Mouse (Mus musculus) spleen, adult 2 months (tissue): ENCODE results near the gene Abcb5.

Experiments
- CTCF ChIP-seq: fragments of 200-500 bp; IDR thresholded peaks from 2 replicates; pipeline ENCODE4 v1.5.1; 2011; ENCODE audit warnings: mild to moderate bottlenecking, inconsistent platforms; ENCODE audit not compliant: insufficient read depth, insufficient read length, insufficient replicate concordance; ENCODE audit errors: extremely low read depth
- POLR2A ChIP-seq: fragments of 200-500 bp; IDR thresholded peaks from 2 replicates; pipeline ENCODE4 v1.6.1; 2011; ENCODE audit warnings: low read depth, low read length, inconsistent platforms

DNA sequence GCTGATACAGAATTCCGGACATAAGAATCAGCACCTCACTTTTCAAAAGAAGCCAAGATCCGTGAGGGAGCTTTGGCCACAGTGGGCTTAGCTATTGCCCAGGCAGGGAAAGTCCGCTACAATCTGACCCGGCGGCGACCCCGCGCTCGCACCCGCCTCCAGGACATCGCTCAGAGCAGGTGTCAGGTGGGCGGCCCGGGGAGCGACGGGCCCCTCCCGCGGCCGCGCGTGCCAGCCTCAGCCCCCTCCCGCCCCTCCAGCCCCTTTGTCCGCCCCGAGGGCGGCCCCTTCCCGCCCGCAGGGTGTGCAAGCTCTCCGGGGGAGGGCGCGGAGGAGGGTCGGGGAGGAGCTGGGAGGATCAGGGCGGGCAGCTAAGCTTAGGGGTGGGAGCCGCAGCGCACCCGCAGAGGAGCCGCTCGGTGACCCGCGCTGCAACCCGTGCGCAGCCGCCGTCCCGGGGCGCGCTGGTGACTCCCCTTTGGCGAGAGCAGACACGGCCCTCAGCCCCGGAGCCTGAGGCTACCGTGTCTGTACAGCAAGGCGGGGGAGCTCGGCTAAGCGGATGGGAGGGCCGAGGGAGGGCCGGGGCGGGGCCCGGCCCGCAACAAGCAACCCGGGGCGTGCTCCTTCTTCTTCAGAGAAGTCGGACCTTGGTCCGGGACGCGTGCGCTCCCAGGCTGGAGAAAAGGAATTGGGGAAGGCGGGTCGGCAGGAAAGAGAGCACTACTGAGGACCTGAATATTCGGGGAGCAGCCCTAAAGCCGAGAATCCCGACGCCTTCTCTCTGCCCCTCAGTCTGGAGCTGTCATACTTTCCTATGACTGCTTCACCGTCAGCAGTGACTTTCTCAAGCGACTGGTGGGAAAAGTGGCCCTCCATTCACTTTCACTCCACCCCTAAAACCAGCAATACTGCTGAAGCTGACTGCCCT, 129.5 kb downstream of the Abcb5 start:
- TF ChIP-seq CTCF (no peak), POLR2A (no peak)
